Mouse (Mus musculus) intestine, embryonic 16.5 days (tissue): ENCODE results near the gene Dse. TPM values are rescaled to one million over a fixed set of nuclear protein-coding genes. Genes with fewer than 3 reads are reported as not detected.
A peak's percentile ranks its signal among the peaks of the same experiment; 100 is the strongest.

Experiments used
- ATAC-seq: fragments of 200-750 bp; cut with Nextera tagmentation; 2 replicates; pipeline ENCODE4 v1.8.0; 2017; ENCODE audit warnings: moderate TSS enrichment, moderate library complexity
- H3K27ac ChIP-seq: fragments of 300-500 bp; sonication (generic); 2 replicates; pipeline ENCODE4 v1.5.1; 2014; ENCODE audit warnings: mild to moderate bottlenecking, low read length
- H3K27me3 ChIP-seq: fragments of 300-500 bp; sonication (generic); replicated peaks from 2 replicates; pipeline ENCODE4 v1.6.1; 2014; ENCODE audit warnings: low read length, control low read depth, mixed read lengths; ENCODE audit not compliant: control insufficient read depth, insufficient read depth
- H3K36me3 ChIP-seq: fragments of 300-500 bp; sonication (generic); 2 replicates; pipeline ENCODE4 v1.6.1; 2014; ENCODE audit warnings: low read length, control low read depth; ENCODE audit not compliant: control insufficient read depth, insufficient read depth
- H3K4me1 ChIP-seq: fragments of 300-500 bp; sonication (generic); 2 replicates; pipeline ENCODE4 v1.6.1; 2014; ENCODE audit warnings: low read length, control low read depth, mixed read lengths; ENCODE audit not compliant: control insufficient read depth, insufficient read depth
- H3K4me2 ChIP-seq: fragments of 300-500 bp; sonication (generic); 2 replicates; pipeline ENCODE4 v1.6.1; 2014; ENCODE audit warnings: low read depth, low read length, control low read depth
- H3K4me3 ChIP-seq: fragments of 300-500 bp; sonication (generic); 2 replicates; pipeline ENCODE4 v1.5.1; 2014; ENCODE audit warnings: mild to moderate bottlenecking, low read length
- H3K9ac ChIP-seq: fragments of 300-500 bp; sonication (generic); 2 replicates; pipeline ENCODE4 v1.6.1; 2014; ENCODE audit warnings: low read depth, low read length
- H3K9me3 ChIP-seq: fragments of 300-500 bp; sonication (generic); 2 replicates; pipeline ENCODE4 v1.6.1; 2016; ENCODE audit warnings: low read length, control low read depth; ENCODE audit not compliant: control insufficient read depth
- WGBS: fragments of 180-500 bp; shearing (Covaris S2); extraction: QIAGEN DNeasy Blood & Tissue Kit; methylation state at CpG from one replicate; pipeline ENCODE4 v1.1.7; 2014; 5-methylcytosine and 5-hydroxymethylcytosine counted together
- polyA plus RNA-seq: library from polyadenylated mRNA; unstranded; fragments of >200 nt; fragmentation: Nextera tagmentation; extraction: Ambion mirVana; gene quantifications from 2 replicates; pipeline ENCODE4 v1.2.1, GENCODE M21; 2015

Dse gene
- polyA plus RNA-seq, 1 experiment from 2014 or later: 13.6 TPM

GRCm38 (mm10) chr10:34194503-34194902 lies 13.0 kb downstream of the Dse start:
- peaks cover 12% of the 10 kb centered on the region for H3K4me1 ChIP-seq
- 81% methylated on average over 5 of the region's 5 CpGs for WGBS

GRCm38 (mm10) chr10:34186571-34187260 lies 20.8 kb downstream of the Dse start:
- WGBS: 57% methylated on average over 10 of the region's 10 CpGs
- Histone ChIP-seq H3K4me2 (no peak overlapping the region), H3K27me3 (no peaks in the 10 kb centered on the region), H3K9ac (no peak overlapping the region), H3K36me3 (no peaks in the 10 kb centered on the region), H3K4me3 (no peak overlapping the region), H3K4me1 (peaks cover 5% of the 10 kb centered on the region; the same call in 1 of the 2 replicates), H3K27ac (no peak overlapping the region; the same call in 1 of the 2 replicates), H3K9me3 (no peaks in the 10 kb centered on the region)
- ATAC-seq: no peak

More at GRCm38 (mm10) chr10:34194503-34194902, 13.0 kb downstream of the Dse start:
- Histone ChIP-seq H3K27me3 (no peaks in the 10 kb centered on the region), H3K27ac (no peak overlapping the region), H3K4me2 (no peak overlapping the region), H3K9me3 (no peaks in the 10 kb centered on the region), H3K9ac (no peak overlapping the region), H3K36me3 (no peaks in the 10 kb centered on the region), H3K4me3 (no peak overlapping the region)
- no peak for ATAC-seq

- no peak overlapping the region for H3K9ac ChIP-seq
- no peak overlapping the region for H3K27ac ChIP-seq
- H3K9me3 ChIP-seq: no peaks in the 10 kb centered on the region
- no peaks in the 10 kb centered on the region for H3K27me3 ChIP-seq
- no peaks in the 10 kb centered on the region for H3K36me3 ChIP-seq
- ATAC-seq: no peak
- H3K4me1 ChIP-seq: peaks cover 5% of the 10 kb centered on the region; the same call in 1 of the 2 replicates
- H3K4me3 ChIP-seq: no peak overlapping the region
- no peak overlapping the region for H3K4me2 ChIP-seq
- 67% methylated on average over 4 of the region's 4 CpGs for WGBS
These were observed 22.0 kb downstream of the Dse start for GRCm38 (mm10) chr10:34185556-34185955.

- no peak overlapping the region for H3K4me3 ChIP-seq
- no peaks in the 10 kb centered on the region for H3K27me3 ChIP-seq
- H3K4me1 ChIP-seq: peaks cover 5% of the 10 kb centered on the region; the same call in 1 of the 2 replicates
- no peak overlapping the region for H3K27ac ChIP-seq
- 44% methylated on average over 1 of the region's 1 CpGs for WGBS
- no peaks in the 10 kb centered on the region for H3K36me3 ChIP-seq
- ATAC-seq: no peak
- no peak overlapping the region for H3K9ac ChIP-seq
- H3K4me2 ChIP-seq: no peak overlapping the region
- no peaks in the 10 kb centered on the region for H3K9me3 ChIP-seq
These were observed 22.6 kb downstream of the Dse start for GRCm38 (mm10) chr10:34184956-34185355.

- Histone ChIP-seq H3K9me3 (no peaks in the 10 kb centered on the region), H3K9ac (no peak overlapping the region), H3K4me3 (no peak overlapping the region), H3K27me3 (no peaks in the 10 kb centered on the region), H3K4me2 (no peak overlapping the region), H3K4me1 (peaks cover 5% of the 10 kb centered on the region; the same call in 1 of the 2 replicates), H3K27ac (no peak overlapping the region), H3K36me3 (no peaks in the 10 kb centered on the region)
- WGBS: 87% methylated on average over 7 of the region's 7 CpGs
- ATAC-seq: no peak
These were observed 23.8 kb downstream of the Dse start for GRCm38 (mm10) chr10:34183731-34184130.

GRCm38 (mm10) chr10:34175870-34176606 lies 31.5 kb downstream of the Dse start:
- Histone ChIP-seq H3K9ac (no peak overlapping the region), H3K36me3 (no peaks in the 10 kb centered on the region), H3K4me3 (no peak overlapping the region), H3K27me3 (no peaks in the 10 kb centered on the region), H3K27ac (0 out of 2 replicates have a peak overlapping the region, but pooled peaks have one; percentile 37), H3K4me1 (no peaks in the 10 kb centered on the region), H3K9me3 (no peaks in the 10 kb centered on the region), H3K4me2 (no peak overlapping the region)
- WGBS: 47% methylated on average over 8 of the region's 8 CpGs
- ATAC-seq: no peak

GRCm38 (mm10) chr10:34172663-34173282 lies 34.7 kb downstream of the Dse start:
- Histone ChIP-seq H3K36me3 (no peaks in the 10 kb centered on the region), H3K9me3 (no peaks in the 10 kb centered on the region), H3K27me3 (no peaks in the 10 kb centered on the region), H3K4me3 (no peak overlapping the region), H3K9ac (no peak overlapping the region), H3K4me1 (no peaks in the 10 kb centered on the region), H3K27ac (no peak overlapping the region), H3K4me2 (no peak overlapping the region)
- ATAC-seq: no peak
- 74% methylated on average over 4 of the region's 4 CpGs for WGBS

- ATAC-seq: no peak
- WGBS: 82% methylated on average over 4 of the region's 4 CpGs
- H3K9ac ChIP-seq: no peak overlapping the region
- no peaks in the 10 kb centered on the region for H3K4me1 ChIP-seq
- no peak overlapping the region for H3K27ac ChIP-seq
- no peaks in the 10 kb centered on the region for H3K27me3 ChIP-seq
- H3K36me3 ChIP-seq: no peaks in the 10 kb centered on the region
- no peak overlapping the region for H3K4me2 ChIP-seq
- no peak overlapping the region for H3K4me3 ChIP-seq
- H3K9me3 ChIP-seq: no peaks in the 10 kb centered on the region
These were observed 35.9 kb downstream of the Dse start for GRCm38 (mm10) chr10:34171660-34172059.

GRCm38 (mm10) chr10:34171191-34171590 lies 36.3 kb downstream of the Dse start:
- Histone ChIP-seq H3K27ac (no peak overlapping the region), H3K4me2 (no peak overlapping the region), H3K4me1 (no peaks in the 10 kb centered on the region), H3K27me3 (no peaks in the 10 kb centered on the region), H3K9ac (no peak overlapping the region), H3K4me3 (no peak overlapping the region), H3K9me3 (no peaks in the 10 kb centered on the region), H3K36me3 (no peaks in the 10 kb centered on the region)
- no peak for ATAC-seq
- 91% methylated on average over 3 of the region's 3 CpGs for WGBS
